Mouse (Mus musculus): ENCODE data around the gene Rpia.

The Rpia gene

GRCm38 (mm10) chr6:70804632-70805031 is 12.6 kb upstream of the Rpia start:
- DNase-seq, result peak; percentile 32 to 51

DNA sequence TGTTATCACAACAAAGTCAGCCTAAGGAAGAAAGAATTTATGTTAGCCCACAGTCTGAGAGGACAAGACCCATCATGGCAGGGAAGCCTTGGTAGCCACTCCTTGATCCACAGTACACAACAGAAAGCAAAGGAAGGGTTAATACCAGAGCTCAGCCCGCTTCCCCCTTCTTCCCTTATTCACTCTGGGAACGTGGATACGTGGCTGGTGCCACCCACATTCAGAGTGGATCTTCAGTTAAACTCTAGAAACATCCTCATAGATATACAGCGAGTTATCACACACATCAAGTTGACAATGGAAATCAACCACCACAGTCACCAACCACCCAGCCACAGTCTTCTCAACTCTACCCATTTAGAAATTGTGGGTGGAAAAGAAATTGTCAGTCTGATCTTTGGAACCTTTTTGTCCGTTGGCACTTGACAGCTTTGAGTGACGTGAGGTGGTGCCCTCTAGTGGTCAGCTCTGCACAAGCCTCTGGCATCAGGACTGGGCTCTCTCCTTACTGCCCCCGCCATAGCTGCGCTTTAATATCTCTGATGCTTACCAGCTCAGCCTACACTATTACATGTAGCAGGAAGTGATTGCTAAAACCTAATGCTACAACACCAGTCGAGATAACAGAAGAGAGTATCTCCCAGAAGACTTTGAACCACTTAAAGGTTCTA is 5.7 kb upstream of the Rpia start:
- DNase-seq, result peak; percentile 69 to 84

- no peak for DNase-seq
Observed at GRCm38 (mm10) chr6:70796940-70797339, 4.9 kb upstream of the Rpia start.

DNA sequence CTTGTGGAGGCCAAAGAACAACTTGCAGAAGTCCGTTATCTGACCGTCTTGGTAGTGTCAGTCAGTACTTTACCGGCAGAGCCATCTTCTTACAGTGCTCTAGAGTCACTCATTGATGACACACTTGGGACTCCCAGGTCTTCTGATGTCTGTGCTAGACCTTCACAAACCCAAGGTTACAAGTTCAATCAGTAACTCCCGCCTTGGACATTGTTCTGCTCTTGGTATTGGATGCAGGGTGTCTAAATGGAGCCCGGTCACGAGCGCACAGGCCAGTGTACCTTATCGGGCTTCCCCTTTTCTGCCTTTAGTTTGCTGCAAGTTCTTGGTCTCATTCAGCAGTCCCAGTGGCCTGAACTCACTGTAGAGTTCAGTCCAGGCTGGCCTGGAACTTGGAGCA is 612 bp upstream of the Rpia start:
- no peak for DNase-seq

DNA sequence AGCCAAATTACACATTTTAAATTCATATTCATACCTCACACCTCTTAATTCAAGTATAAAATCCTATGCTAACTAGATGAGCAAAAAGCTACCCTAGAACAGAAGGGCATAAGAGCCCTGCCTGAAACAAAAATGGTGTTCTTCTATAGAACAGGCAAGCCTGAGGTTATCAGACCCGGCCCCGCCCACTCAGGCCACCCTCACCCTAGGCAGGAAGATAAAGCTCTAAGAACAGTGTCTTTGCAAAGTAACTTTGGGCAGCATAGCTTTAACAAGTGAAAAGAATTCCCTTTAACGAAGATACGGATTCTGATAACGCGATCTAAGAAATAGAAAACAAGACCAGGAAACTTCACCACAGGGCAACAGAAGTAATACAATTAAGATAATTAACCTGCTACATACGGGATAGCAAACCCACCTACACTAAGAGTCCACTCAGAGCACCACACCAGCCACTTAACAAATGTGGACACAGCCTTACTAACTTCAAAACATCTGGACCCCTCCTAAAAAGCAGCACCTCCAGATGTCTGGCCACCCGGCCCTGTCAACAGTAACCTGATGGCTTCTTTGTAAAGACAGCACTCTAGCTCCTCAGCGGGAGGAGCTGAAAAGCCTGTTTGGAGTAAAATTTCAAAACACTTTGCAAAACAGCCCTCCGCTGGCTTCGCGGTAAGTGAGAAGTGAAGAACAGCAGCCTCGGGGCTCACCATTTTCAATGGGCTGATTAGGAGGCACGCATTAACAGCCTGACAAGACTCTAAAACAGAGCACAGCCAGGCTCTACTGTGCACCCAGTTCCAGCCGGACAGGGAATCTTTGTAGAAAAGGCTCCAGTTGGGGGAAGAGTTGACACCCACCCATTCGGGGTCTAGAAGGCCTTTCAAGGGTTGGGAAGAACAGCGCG is 925 bp downstream of the Rpia start:
- no peak for DNase-seq

GRCm38 (mm10) chr6:70790034-70790650 is 1.9 kb downstream of the Rpia start:
- DNase-seq, result no peak

GRCm38 (mm10) chr6:70789134-70789533 is 2.9 kb downstream of the Rpia start:
- no peak for DNase-seq

DNA sequence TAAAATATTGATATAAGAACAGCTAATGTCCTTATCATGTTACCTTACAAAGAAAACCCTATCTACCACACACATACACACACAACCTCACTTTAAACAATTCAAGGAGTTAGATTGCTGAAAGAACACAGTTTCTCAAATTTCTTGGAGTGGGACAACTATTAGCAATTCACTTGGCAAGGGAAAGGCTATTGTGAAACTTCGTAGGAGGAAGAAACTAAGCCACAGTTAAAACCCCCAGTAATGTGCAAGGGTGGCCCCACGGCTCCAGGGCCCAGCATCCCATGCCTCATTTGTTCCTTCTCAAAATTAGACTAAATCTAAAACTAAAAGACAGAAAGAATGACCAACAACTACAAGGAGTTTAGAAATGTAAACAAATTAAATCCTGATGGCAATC is 4.5 kb downstream of the Rpia start:
- no peak for DNase-seq

- DNase-seq, result no peak
Observed at GRCm38 (mm10) chr6:70785852-70786251, 6.2 kb downstream of the Rpia start.

- no peak for DNase-seq
Observed at GRCm38 (mm10) chr6:70784811-70785210, 7.2 kb downstream of the Rpia start.

DNA sequence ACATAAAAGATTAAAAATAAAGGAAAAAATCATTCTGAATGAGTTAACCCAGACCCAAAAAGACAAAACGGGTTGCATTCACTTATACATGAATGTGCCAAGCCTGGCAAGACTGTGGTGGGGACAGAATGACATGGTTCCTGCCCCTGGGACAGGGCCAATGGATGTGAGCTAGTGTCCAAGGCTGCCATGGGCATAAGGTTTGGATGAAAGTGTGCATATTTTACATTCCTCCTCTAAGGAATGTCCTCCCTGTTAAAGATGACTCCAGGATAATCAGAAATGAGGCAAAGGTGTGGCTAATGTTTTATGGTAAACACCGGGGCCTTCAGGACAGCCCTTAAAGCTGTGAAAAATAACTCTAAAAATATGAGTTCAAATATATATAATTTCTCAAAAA is 10.7 kb downstream of the Rpia start:
- DNase-seq, result peak in 1 of 2 experiments; percentile 28

- no peak for DNase-seq
Observed at GRCm38 (mm10) chr6:70774372-70774771, 17.7 kb downstream of the Rpia start.

- DNase-seq, result no peak
Observed at GRCm38 (mm10) chr6:70773769-70774168, 18.3 kb downstream of the Rpia start.

DNA sequence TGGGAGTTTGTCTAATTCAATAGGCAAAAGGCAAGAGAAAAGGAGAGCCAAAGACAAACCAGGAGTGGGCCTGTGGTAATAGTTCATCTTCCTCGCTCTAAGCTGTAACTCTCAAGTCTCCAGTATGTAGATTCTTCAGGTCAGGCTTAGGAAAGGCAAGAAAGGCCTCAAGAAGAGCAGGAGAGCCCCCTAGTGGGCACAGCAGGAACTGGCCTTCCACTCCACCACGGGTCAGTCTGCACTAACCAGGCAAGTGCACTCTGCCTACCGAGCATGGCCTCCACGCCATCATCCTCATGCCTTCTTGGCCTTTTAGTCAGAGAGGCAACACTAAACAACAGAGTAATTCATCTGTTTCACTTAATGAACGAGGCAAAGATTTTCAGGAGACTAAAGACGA is 23.3 kb downstream of the Rpia start:
- peak; percentile 82 to 89 for DNase-seq

DNA sequence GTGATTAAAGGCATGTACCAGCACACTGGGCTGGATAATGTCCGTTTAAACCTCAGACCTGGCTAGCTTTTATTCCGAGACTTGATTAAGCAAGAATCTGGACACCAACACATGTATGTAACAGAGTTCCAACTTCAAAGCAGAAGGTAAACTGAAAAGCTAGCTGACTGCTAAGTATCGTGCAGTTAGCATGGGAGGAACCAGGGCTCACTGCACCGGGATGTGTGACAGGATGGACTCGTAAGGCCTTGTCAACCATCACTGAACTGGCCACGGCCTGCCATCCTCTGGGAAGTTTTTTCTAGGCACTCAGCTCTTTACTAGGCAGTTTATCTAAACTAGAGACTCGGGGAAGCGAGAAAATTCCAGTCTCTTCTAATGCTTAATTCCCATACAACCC is 27.0 kb downstream of the Rpia start:
- DNase-seq, result no peak

DNA sequence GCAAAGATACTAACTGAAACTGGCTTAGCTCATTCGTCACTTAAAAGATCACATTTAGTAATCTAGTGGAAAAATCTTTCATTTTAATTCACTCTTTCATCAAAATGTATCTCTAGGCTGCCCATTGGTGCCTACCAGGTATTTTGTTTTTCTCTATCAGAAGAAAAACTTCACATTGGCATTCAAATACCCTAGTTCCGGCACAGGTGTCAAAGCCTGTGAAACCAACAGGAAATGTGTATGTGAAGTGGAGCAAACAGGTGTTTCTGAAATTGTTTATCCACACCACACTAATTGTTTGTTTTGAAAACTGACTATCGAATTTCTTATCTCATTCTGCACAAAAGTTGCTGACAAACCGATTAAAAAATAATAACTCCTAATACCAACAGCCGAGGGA is 27.5 kb downstream of the Rpia start:
- DNase-seq, result no peak

GRCm38 (mm10) chr6:70763881-70764280 is 28.2 kb downstream of the Rpia start:
- DNase-seq, result no peak

DNA sequence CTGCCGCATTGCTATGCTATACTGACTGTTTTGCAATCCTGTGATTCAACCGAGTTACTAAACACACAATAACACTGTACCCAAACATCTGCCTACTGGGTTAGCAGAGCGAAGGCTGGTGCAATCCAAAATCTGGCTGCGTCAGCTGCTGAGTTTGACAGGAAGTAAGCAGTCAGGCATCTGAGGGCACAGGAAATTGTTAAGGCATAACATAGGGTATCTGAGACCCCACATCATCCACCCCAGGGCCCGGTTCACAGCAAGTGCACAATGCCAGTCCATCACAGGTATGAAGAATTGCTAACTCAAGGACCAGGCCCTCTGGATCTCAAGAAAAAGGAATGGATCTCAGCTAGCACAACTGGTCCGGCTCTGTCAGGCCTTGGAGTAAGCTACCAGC is 29.4 kb downstream of the Rpia start:
- no peak for DNase-seq

DNA sequence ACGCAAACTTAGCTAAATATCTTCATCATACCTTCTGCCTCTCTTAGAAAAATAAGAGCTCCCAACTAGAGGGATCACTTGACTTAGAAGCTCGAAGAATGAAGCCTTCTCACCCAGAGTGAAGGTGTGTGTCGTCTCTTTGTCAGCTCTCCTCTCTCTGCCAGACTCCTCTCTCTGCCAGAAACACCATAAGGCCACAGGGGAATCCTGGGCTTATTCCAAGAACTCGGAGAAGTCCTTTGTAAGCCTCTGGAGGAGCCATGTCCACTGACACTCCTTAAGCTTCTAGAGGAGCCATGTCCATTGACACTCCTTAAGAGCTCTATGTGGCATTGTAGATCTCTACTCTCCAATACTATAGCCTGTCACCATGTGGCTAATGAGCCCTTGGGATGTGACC is 31.1 kb downstream of the Rpia start:
- DNase-seq, result peak; percentile 75 to 78

GRCm38 (mm10) chr6:70754833-70755232 is 37.2 kb downstream of the Rpia start:
- DNase-seq, result no peak

- peak; percentile 38 to 65 for DNase-seq
Observed at GRCm38 (mm10) chr6:70752351-70752750, 39.7 kb downstream of the Rpia start.

GRCm38 (mm10) chr6:70751898-70752273 is 40.1 kb downstream of the Rpia start:
- DNase-seq, result no peak

DNA sequence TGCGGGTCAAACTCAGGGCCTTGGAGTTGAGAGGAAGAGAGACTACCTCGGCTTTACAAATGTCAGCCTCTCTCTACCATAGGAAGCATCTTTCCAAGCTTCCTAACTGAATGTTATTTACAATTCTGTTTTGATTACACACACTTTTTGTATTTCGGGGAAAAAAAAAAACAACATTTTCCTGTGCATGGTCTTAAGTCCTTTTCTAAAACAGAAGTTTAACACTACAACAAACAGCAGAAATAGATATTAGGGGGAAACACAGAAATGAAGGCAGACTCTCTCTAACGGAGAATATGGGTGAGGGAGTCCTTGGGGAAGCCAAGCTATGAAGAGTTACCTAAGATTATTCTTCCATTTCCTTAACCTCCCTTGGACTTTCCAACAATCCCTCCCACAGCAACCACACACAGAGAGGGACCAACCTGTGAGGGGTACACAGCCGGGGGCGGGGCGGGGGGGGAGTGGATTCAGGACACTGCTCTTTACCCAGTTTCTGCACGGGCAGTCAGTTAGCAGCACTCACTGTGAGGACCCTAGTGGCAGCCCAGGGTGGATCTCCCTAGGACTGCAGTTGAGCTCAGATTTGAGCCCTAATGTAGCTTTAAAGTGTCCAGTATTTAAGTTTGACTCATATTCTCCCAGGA is 40.7 kb downstream of the Rpia start:
- DNase-seq, result no peak
